Mouse (Mus musculus): ENCODE results near the gene Adcy4. TPM values are rescaled to one million over a fixed set of nuclear protein-coding genes. Genes with fewer than 3 reads are reported as not detected.
A peak's percentile ranks its signal among the peaks of the same experiment; 100 is the strongest.

Gene Adcy4
- total and polyA plus RNA-seq, 2 experiments from 2014 or later, result 2.8 to 5.8 TPM

DNA sequence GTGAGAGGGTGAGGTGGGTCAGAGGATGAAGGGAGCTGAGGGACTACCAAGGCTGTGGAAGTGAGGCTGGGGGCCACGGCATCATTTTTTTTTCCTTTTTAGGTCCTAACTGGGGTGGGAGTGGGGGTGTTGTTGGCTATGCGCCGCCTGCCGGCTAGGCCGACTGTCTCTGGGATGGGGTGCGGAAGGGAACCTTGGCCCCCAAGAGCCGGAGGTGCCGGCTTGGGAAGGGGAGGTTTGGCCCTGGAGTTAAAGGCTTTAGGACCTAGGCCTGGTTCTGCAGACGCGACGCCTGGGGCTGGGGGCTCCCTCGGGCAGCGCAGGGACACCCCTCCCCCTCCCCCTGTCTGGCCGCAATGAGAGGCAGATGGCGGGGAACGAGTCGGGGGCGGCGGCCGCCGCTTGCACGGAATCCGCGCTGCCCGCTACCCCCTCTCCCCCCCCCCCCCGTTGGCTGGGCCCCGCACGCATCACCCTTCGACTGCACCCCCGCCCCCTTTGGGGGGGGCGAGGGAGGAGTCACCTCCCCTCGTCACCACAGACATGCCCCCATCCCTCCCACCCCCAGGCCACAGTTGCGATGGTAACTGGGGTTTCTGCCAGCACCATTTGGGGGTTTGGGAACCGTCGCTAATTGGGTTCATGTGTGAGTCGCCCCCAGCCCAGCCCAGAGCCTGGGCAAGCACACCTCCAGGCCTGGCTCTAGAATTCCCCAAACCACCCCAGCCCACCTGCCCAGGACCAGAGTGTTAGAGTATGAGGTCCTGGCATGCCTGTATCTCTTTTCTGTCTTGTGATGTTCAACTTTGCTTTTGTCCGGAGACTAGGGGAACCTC lies 41.5 kb upstream of the Adcy4 start:
- DNase-seq (ENCODE audit: low spot score) (peak; percentile 71), ATAC-seq (peak; percentile 18; the same call in 1 of the 2 replicates)
- H3K4me2 ChIP-seq (ENCODE audit: low read depth, low read length), result peak overlapping the region; percentile 93
- no peaks in the 10 kb centered on the region for H3K36me3 ChIP-seq (ENCODE audit: insufficient read depth, low read length)
- TF ChIP-seq CTCF (IDR thresholded peaks at IDR 0.05; ENCODE audit: low read depth), result peak; percentile 39
- peaks cover 11% of the 10 kb centered on the region for H3K4me1 ChIP-seq (ENCODE audit: insufficient read depth, low read length)
- no peaks in the 10 kb centered on the region for H3K27me3 ChIP-seq (ENCODE audit: insufficient read depth, low read length)
- peak overlapping the region; percentile 56 for H3K9ac ChIP-seq (replicated peaks; ENCODE audit: low read length)
- peak overlapping the region; percentile 65 for H3K27ac ChIP-seq
- WGBS, result under 1% methylated on average over 30 of the region's 37 CpGs
- no peaks in the 10 kb centered on the region for H3K9me3 ChIP-seq (ENCODE audit: low read length)
- H3K4me3 ChIP-seq (ENCODE audit: low read length), result peak overlapping the region; percentile 57

DNA sequence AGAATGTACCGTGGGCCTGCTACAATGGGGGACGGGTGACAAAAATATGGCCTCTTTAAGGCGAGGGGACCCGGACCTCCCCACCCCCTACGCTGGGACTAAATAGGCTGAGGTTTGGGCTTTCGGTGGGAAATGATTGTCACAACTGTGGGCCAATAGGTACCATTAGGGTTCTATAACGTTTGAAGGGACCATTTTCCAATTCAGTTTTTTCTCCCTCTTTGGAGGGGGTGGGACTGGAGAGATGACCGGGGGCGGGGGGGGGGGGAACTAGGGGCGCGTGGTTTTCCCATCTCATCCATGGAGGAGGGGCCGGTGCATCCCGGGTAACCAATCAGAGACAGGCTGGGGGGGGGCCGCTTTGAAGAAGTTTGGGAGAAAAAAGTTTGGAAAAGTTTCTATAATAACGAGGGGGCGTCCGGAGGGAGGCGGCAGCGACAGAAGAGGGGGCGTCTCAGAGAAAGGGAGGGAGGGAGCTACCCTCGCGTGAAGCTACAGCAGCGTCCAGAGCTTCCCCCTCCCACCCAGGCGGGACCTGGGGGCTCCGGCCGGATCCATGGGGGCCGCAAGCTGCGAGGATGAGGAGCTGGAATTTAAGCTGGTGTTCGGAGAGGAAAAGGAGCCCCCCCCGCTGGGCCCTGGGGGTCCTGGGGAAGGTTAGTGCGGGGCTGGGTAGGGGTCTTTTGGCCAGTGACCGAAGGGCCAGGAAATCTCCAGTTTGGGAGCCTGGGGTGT lies 40.8 kb upstream of the Adcy4 start:
- WGBS, result under 1% methylated on average over 28 of the region's 32 CpGs
- Histone ChIP-seq H3K27ac (peak overlapping the region; percentile 82), H3K4me2 (ENCODE audit: low read depth, low read length) (peak overlapping the region; percentile 93), H3K9ac (replicated peaks; ENCODE audit: low read length) (peak overlapping the region; percentile 56), H3K27me3 (ENCODE audit: insufficient read depth, low read length) (no peaks in the 10 kb centered on the region), H3K9me3 (ENCODE audit: low read length) (no peaks in the 10 kb centered on the region), H3K36me3 (ENCODE audit: insufficient read depth, low read length) (no peaks in the 10 kb centered on the region), H3K4me1 (ENCODE audit: insufficient read depth, low read length) (peaks cover 11% of the 10 kb centered on the region), H3K4me3 (ENCODE audit: low read length) (peak overlapping the region; percentile 57)
- no peak for TF ChIP-seq CTCF (IDR thresholded peaks at IDR 0.05; ENCODE audit: low read depth)
- ATAC-seq (peak; percentile 3; the same call in 1 of the 2 replicates), DNase-seq (ENCODE audit: low spot score) (peak; percentile 35)

DNA sequence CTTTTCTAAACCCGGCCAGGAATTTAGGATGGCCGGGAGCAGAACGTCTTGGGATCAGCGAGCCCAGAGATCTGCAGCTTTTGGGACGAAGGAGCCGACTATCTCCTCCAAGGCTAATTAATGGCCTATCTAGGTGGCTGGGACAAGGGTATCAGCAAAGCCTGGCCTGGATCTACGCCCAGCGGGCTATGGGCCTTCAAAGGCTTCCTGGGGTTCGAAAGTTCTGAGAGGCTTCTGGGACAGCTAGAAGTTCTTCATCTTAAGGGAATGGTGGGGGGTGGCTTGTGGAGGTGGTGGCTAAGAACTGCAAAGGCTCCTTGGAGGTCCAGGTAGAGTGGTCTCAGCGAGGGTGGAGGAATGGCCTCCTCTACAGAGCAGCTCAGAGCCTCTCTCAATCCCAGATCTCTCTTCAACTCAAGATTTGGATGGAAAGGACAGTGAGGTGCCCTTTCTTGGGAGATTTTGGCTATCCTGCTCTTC lies 40.1 kb upstream of the Adcy4 start:
- Histone ChIP-seq H3K9ac (replicated peaks; ENCODE audit: low read length) (peak overlapping the region; percentile 66), H3K27me3 (ENCODE audit: insufficient read depth, low read length) (no peaks in the 10 kb centered on the region), H3K4me1 (ENCODE audit: insufficient read depth, low read length) (peaks cover 11% of the 10 kb centered on the region), H3K9me3 (ENCODE audit: low read length) (no peaks in the 10 kb centered on the region), H3K27ac (peak overlapping the region; percentile 82), H3K4me2 (ENCODE audit: low read depth, low read length) (peak overlapping the region; percentile 93), H3K36me3 (ENCODE audit: insufficient read depth, low read length) (no peaks in the 10 kb centered on the region), H3K4me3 (ENCODE audit: low read length) (peak overlapping the region; percentile 57)
- ATAC-seq, result no peak
- peak; percentile 56 for DNase-seq (ENCODE audit: low spot score)
- 2% methylated on average over 10 of the region's 10 CpGs for WGBS
- TF ChIP-seq CTCF (IDR thresholded peaks at IDR 0.05; ENCODE audit: low read depth), result no peak

DNA sequence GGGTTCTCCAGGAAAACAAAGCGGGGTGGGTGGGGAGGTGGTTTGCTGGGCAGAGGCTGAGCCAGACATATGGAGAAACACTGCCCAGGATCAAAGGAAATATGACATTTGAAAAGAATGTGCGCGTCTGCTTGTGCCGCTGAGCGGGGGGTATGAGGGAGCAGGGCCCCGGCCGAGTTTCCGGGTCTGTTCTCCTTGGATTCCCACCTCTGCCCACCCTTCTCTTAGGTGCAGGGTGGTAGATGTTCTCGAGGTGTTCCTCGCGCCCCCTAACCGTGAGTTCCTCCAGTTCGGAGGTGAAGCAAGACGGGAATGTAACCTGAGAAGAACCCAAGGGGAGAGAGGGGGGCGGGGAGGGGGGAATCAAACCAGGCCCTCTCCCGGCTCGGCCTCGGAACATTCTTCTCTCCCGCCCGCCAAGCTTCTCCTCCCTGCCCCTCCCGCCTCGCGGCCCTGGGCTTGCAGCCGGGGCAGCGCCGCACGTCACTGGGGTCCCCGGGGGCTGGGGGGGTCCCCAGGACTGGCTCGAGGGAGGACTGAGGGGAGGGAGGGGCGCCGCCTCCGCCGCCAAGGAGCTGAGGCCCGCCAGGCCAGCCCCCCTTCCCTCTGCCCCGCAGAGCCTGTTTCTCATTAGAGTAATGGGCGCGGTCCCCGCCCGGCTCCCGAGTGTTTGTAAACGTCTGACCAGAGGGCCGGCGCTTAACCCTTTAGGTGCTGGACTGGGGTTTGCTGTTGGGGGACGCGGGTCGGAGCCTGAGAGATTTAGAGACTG lies 39.3 kb upstream of the Adcy4 start, which contains the start of gene Nfatc4:
TSS of gene Nfatc4 (plus strand) at position 154 of the 772 bp plus-strand sequence.
- no peaks in the 10 kb centered on the region for H3K27me3 ChIP-seq (ENCODE audit: insufficient read depth, low read length)
- 1% methylated on average over 29 of the region's 46 CpGs for WGBS
- peak within 1 kb of the TSS; percentile 57 for H3K4me3 ChIP-seq (ENCODE audit: low read length)
- H3K27ac ChIP-seq, result peak within 1 kb of the TSS; percentile 82
- H3K4me1 ChIP-seq (ENCODE audit: insufficient read depth, low read length), result peaks cover 11% of the 10 kb centered on the region
- peak within 1 kb of the TSS; percentile 66 for H3K9ac ChIP-seq (replicated peaks; ENCODE audit: low read length)
- no peak for TF ChIP-seq CTCF (IDR thresholded peaks at IDR 0.05; ENCODE audit: low read depth)
- H3K9me3 ChIP-seq (ENCODE audit: low read length), result no peaks in the 10 kb centered on the region
- peak; percentile 85 for DNase-seq (ENCODE audit: low spot score)
- H3K36me3 ChIP-seq (ENCODE audit: insufficient read depth, low read length), result no peaks in the 10 kb centered on the region
- peak; percentile 71 for ATAC-seq
- peak within 1 kb of the TSS; percentile 93 for H3K4me2 ChIP-seq (ENCODE audit: low read depth, low read length)

DNA sequence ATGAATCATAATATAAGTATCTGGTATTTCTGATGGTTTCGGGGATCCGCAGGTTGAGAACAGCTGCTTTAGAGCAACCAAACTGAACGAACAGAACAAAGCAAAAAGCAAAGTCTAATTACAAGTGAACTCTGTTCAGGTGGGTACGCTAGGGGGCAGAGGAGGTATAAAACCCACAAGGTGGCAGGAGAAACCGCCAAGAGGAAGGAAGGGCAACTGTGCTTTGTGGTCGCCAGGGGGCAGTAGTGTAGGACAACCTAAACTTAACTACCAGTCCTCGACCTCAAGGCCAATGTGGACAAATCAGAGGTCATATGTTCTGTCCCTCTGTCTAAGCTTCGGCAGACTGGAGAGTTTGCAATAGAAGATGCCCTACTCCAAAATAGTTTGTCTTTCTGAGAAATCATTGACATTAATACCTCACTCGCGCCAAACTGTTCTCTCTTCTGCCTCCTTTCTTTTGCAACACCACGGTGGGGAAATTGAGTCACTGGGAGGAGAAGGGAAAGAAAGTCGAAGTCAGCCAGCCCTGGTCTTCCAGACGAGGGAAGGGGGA lies 38.6 kb upstream of the Adcy4 start:
- Histone ChIP-seq H3K27ac (peak overlapping the region; percentile 82), H3K9ac (replicated peaks; ENCODE audit: low read length) (no peak overlapping the region), H3K9me3 (ENCODE audit: low read length) (no peaks in the 10 kb centered on the region), H3K36me3 (ENCODE audit: insufficient read depth, low read length) (no peaks in the 10 kb centered on the region), H3K4me3 (ENCODE audit: low read length) (peak overlapping the region; percentile 57), H3K4me2 (ENCODE audit: low read depth, low read length) (peak overlapping the region; percentile 93), H3K4me1 (ENCODE audit: insufficient read depth, low read length) (peaks cover 11% of the 10 kb centered on the region), H3K27me3 (ENCODE audit: insufficient read depth, low read length) (no peaks in the 10 kb centered on the region)
- ATAC-seq (peak; percentile 35), DNase-seq (ENCODE audit: low spot score) (peak; percentile 86)
- TF ChIP-seq CTCF (IDR thresholded peaks at IDR 0.05; ENCODE audit: low read depth), result peak; percentile 97
- WGBS, result 5% methylated on average over 13 of the region's 13 CpGs

DNA sequence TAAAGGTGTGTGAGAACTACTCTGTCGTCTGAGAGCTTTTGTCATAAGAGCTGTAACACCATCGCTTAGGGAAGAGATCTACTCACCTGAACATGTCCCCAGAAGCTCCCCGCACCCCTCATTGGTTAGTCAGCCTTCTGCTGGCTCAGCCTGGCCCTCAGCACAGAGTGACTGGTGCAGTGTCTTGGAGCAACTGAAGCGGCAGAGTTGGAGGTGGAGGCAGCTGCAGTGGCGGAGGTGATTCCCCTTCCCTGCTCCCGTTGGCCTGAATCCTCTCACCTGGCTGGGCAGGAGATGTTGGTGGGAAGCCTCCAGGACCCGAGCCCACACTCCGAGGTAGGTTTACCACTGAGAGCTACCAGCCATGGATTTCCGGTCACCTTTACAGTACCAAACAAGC lies 36.7 kb upstream of the Adcy4 start:
- WGBS, result 88% methylated on average over 9 of the region's 9 CpGs
- ATAC-seq (no peak), DNase-seq (ENCODE audit: low spot score) (no peak)
- H3K9ac ChIP-seq (replicated peaks; ENCODE audit: low read length), result no peak overlapping the region
- peaks cover 6% of the 10 kb centered on the region; the same call in 1 of the 2 replicates for H3K4me1 ChIP-seq (ENCODE audit: insufficient read depth, low read length)
- no peak overlapping the region for H3K4me3 ChIP-seq (ENCODE audit: low read length)
- H3K9me3 ChIP-seq (ENCODE audit: low read length), result no peaks in the 10 kb centered on the region
- H3K27me3 ChIP-seq (ENCODE audit: insufficient read depth, low read length), result no peaks in the 10 kb centered on the region
- no peak overlapping the region for H3K27ac ChIP-seq
- no peaks in the 10 kb centered on the region for H3K36me3 ChIP-seq (ENCODE audit: insufficient read depth, low read length)
- TF ChIP-seq CTCF (IDR thresholded peaks at IDR 0.05; ENCODE audit: low read depth), result no peak
- no peak overlapping the region for H3K4me2 ChIP-seq (ENCODE audit: low read depth, low read length)

All from hindbrain, postnatal 0 days (tissue).